Mouse (Mus musculus): ENCODE data around the gene Cyld.

DNA sequence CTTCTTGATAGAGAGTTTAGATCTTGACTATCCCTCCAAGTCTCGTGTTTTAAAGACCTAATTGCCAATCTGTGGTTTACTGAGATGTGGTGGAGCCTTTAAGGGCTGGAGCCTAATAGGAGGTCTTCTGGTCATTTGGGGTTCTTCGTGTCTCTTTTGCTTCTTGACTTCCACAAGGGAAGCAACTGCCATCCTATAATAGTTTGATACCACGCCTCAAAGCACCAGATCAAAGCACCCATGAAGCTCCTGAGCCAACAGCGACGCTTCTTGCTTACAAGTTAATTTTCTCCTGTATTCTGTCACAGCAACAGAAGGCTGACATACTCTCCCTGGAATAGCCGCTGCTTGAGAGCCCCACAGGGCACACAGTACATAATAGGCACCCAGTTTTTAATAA, 4.0 kb upstream of the Cyld start:
- TF ChIP-seq TAL1 (IDR thresholded peaks at IDR 0.05; ENCODE audit: low read length) (no peak), GATA1 (IDR thresholded peaks at IDR 0.05; ENCODE audit: low read length) (no peak)
